Mouse (Mus musculus) adrenal gland, adult 10 weeks (tissue): Measurements from ENCODE around the gene E2f7. TPM values are rescaled to one million over a fixed set of nuclear protein-coding genes. Genes with fewer than 3 reads are reported as not detected.

Source experiments
- polyA plus RNA-seq: library from polyadenylated mRNA; stranded (reverse); fragments of 350-450 nt; fragmentation: Illumina TruSeq; extraction: RNeasy Lipid Tissue Mini Kit (QIAGEN cat#74804); gene quantifications from one replicate; pipeline ENCODE4 v1.2.3, GENCODE M21; 2014; ENCODE audit warnings: low read depth, low replicate concordance

The E2f7 gene
- 0.58 TPM for polyA plus RNA-seq

GRCm38 (mm10) chr10:110744686-110745639 lies at the start of gene E2f7:
TSS of gene E2f7 (plus strand) at chr10:110745439.

Other genes starting within 250 kb of the E2f7 start
- gene Csrp2, start 174.3 kb downstream of the E2f7 start, polyA plus RNA-seq: 21.6 TPM